Mouse (Mus musculus): ENCODE measurements around the gene Iscu. TPM values are rescaled to one million over a fixed set of nuclear protein-coding genes. Genes with fewer than 3 reads are reported as not detected.
"Not testable (repeated sequence)": the region's sequence is repeated elsewhere in the genome, so short reads cannot be mapped to it uniquely, and the experiment has no call there.

Iscu gene
- polyA plus RNA-seq, 1 experiment from 2014 or later = 101 TPM

DNA sequence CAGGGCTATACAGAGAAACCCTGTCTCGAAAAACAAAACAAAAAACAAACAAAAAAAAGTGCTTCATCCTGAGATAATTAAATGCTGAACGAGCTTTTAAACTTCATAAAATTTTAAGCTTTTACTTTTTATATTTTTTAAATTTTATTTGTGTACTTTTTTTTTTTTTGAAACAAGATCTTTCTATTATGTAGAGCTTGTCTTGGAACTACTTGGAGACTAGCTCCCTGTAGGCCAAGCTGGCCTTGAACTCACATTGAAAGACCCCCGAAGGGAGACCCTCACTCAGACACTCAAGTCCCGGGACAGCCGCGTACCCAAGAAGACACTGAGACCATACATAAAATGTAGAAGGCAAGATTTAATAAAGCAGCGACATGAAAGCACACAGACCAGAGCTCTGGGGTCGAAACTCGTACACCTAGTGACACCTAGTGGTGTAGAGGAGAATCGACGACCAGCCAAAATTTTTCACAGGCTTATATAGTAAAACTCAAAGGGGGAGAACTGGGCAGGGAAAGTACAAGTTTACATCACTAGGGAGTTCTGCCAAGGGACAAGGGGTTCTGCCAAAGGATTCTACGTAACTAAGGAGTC lies 39.4 kb downstream of the Iscu start:
- H3K27ac ChIP-seq; H3K4me2 ChIP-seq (replicated peaks); H3K4me3 ChIP-seq; ATAC-seq (ENCODE audit: low FRiP score); H3K9ac ChIP-seq; H3K36me3 ChIP-seq; H3K9me3 ChIP-seq (replicated peaks): not testable (repeated sequence)
- WGBS = 24% methylated on average over 11 of the region's 12 CpGs
- peaks cover 11% of the 10 kb centered on the region; the same call in 1 of the 2 replicates for H3K27me3 ChIP-seq
- peaks cover 22% of the 10 kb centered on the region; the same call in 1 of the 2 replicates for H3K4me1 ChIP-seq

DNA sequence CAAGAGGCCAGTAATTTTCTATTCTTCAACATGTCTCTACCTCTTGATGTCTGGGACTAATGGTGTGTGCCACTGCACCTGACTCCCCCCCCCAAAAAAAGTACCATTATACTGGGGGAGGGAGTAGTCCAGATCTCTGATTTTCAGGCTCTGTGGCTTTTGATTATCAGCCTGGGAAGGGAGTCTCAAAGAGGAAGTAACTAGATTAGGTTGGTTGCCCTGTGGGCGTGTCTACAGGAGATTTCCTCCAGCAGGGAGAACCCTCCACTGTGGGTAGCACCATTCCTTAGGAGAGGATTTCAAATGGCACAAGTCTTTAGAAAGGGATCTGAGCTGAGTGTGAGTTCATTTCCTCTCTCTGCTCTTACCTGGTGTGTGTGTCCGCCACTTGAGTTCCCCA lies 40.1 kb downstream of the Iscu start:
- Histone ChIP-seq H3K36me3 (no peaks in the 10 kb centered on the region), H3K27ac (no peak overlapping the region), H3K4me2 (replicated peaks) (no peak overlapping the region), H3K9ac (no peak overlapping the region), H3K4me1 (peaks cover 20% of the 10 kb centered on the region; the same call in 1 of the 2 replicates), H3K27me3 (peaks cover 11% of the 10 kb centered on the region; the same call in 1 of the 2 replicates), H3K9me3 (replicated peaks) (no peaks in the 10 kb centered on the region; the same call in 1 of the 2 replicates), H3K4me3 (no peak overlapping the region)
- ATAC-seq (ENCODE audit: low FRiP score) = no peak
- 96% methylated on average over 2 of the region's 2 CpGs for whole genome bisulfite sequencing

DNA sequence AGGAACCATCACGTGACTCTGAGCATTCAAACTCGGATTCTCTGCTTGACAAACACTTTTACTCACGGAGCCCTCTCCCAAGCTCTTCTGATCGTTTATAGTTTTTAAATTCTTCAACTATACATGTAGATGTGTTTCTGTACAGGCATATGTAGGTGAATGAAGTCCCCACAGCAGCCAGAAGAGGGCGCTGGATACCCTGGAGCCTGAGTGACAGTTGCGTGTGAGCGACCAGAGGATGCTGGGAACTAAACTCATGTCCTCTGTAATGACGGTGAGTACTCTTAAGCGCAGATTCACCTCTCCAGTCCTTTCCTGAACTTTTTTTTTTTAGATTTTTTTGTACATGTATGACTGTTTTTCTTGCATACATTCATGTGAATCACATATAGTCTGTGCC lies 41.1 kb downstream of the Iscu start:
- no peak for ATAC-seq (ENCODE audit: low FRiP score)
- Histone ChIP-seq H3K4me2 (replicated peaks) (no peak overlapping the region), H3K9ac (no peak overlapping the region), H3K36me3 (no peaks in the 10 kb centered on the region), H3K27me3 (peaks cover 7% of the 10 kb centered on the region; the same call in 1 of the 2 replicates), H3K4me3 (no peak overlapping the region), H3K27ac (no peak overlapping the region), H3K9me3 (replicated peaks) (no peaks in the 10 kb centered on the region; the same call in 1 of the 2 replicates), H3K4me1 (peaks cover 15% of the 10 kb centered on the region; the same call in 1 of the 2 replicates)
- 29% methylated on average over 9 of the region's 9 CpGs for WGBS

DNA sequence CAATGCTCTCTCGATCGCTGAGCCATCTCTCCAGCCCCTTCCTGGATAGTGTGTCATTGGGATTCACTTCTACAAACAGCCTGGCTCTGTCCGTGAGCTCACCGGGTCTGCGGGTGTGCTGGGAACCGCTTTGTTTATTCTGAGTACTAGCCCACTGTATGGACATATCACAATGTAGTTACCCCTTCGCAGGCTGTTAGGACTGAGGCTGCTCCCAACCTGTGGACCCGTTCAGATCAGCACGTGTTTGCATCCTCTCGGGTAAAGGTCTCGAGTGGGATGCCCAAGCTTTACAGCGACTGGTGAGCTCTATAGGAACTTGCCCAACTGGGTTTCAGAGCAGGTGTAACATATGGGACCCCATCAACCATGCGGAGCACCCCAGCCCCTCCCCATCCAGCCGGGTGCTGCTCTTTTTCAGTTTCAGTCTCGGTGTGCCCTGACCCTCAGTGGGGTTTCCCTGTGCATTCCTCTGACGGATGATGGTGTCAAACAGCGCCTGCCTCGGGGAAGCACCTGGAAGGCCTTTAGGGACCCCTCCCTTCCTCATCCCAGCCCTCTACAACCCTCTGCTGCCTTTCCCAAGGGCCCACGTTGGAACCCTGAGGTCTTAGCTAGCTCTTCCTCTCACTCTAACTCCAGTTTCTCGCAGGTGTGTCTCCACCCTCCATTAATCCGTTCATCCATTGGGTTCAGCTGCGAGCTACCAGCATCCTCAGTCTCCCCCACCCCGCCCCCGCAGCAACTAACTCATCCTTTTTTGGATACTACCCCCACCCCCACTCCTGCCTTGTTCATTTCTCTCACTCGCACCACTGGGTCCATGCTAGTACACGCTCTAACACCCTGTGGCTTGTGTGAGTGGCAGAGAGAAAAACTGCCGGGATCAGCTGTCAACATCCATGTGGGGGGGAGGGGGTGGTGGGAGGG lies 41.8 kb downstream of the Iscu start:
- Histone ChIP-seq H3K9ac (no peak overlapping the region), H3K27me3 (peaks cover 7% of the 10 kb centered on the region; the same call in 1 of the 2 replicates), H3K4me2 (replicated peaks) (no peak overlapping the region), H3K9me3 (replicated peaks) (no peaks in the 10 kb centered on the region; the same call in 1 of the 2 replicates), H3K36me3 (no peaks in the 10 kb centered on the region), H3K27ac (no peak overlapping the region), H3K4me3 (no peak overlapping the region), H3K4me1 (peaks cover 16% of the 10 kb centered on the region; the same call in 1 of the 2 replicates)
- no peak for ATAC-seq (ENCODE audit: low FRiP score)
- 33% methylated on average over 27 of the region's 27 CpGs for WGBS

DNA sequence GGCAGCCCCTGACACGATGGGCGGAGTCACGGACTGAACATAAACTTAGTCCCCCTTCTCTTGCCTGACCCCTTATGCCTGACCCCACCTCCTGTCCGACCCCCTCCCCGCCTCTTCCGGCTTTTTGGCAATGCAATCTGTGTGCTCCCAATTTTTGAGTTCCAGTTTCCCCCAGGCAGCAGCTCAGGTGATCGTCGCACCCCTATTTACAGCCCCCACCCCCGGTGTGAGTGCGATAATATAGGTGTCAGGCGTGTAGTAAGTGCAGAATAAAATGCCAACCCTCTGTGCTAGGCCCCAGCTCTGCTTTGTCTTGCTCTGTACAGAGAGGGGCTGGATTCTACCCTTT lies 42.5 kb downstream of the Iscu start:
- H3K27ac ChIP-seq = no peak overlapping the region
- H3K9me3 ChIP-seq (replicated peaks) = no peaks in the 10 kb centered on the region; the same call in 1 of the 2 replicates
- peaks cover 16% of the 10 kb centered on the region; the same call in 1 of the 2 replicates for H3K4me1 ChIP-seq
- peaks cover 7% of the 10 kb centered on the region; the same call in 1 of the 2 replicates for H3K27me3 ChIP-seq
- 51% methylated on average over 10 of the region's 11 CpGs for WGBS
- no peak overlapping the region for H3K4me2 ChIP-seq (replicated peaks)
- no peak for ATAC-seq (ENCODE audit: low FRiP score)
- H3K36me3 ChIP-seq = no peaks in the 10 kb centered on the region
- H3K9ac ChIP-seq = no peak overlapping the region
- H3K4me3 ChIP-seq = no peak overlapping the region

DNA sequence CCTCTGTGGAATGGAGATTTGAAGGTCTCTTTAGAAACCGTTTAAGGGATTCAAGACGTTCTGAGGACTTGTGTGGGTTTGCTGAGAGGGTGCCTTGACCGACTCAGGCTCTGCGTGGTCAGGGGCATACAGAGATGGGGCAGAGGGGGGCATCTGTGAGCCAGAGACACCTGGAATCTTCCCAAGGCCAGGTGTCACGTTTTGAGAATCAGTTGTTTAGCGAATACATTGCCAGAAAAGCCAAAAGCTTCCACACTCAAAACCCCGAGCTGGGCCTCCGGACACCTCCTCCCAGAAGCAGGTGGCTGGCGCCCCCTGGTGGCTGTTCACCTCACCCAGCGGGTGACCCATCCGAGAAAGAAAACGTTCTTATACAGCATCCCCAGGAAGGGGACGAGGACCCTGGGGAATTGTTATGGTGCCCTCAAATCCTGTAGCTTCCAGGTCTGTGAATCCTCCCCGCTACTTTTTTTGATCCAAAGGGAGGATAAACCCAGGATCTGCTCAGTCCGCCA lies 43.1 kb downstream of the Iscu start:
- H3K9me3 ChIP-seq (replicated peaks) = no peaks in the 10 kb centered on the region
- H3K27ac ChIP-seq = no peak overlapping the region
- H3K4me2 ChIP-seq (replicated peaks) = no peak overlapping the region; the same call in 1 of the 2 replicates
- peaks cover 16% of the 10 kb centered on the region; the same call in 1 of the 2 replicates for H3K4me1 ChIP-seq
- H3K36me3 ChIP-seq = no peaks in the 10 kb centered on the region
- WGBS = 12% methylated on average over 15 of the region's 15 CpGs
- no peak for ATAC-seq (ENCODE audit: low FRiP score)
- peaks cover 7% of the 10 kb centered on the region; the same call in 1 of the 2 replicates for H3K27me3 ChIP-seq
- H3K9ac ChIP-seq = 0 out of 2 replicates have a peak overlapping the region, but pooled peaks have one; percentile 6
- H3K4me3 ChIP-seq = no peak overlapping the region

DNA sequence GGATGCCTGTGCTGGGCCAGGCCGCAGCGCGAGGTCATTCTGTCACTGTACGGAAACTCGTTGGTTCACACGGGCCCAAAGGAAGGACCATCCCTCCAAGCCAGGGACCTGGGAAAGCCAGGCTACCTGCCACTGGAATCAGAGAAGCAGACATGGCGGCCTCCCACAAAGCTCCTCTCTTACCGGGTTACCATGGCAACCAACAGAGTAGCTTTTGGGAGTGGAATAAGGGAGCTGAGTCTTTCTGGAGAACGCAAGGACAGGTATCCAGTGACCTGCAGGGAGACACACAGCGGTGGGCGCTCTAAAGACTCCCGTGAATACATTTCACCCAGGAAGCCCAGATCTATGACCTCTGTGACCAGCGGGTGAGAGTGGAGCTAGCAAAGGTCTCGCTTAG lies 46.0 kb downstream of the Iscu start:
- peaks cover 16% of the 10 kb centered on the region; the same call in 1 of the 2 replicates for H3K4me1 ChIP-seq
- H3K9me3 ChIP-seq (replicated peaks) = no peaks in the 10 kb centered on the region
- H3K27ac ChIP-seq = no peak overlapping the region
- ATAC-seq (ENCODE audit: low FRiP score) = no peak
- H3K4me2 ChIP-seq (replicated peaks) = no peak overlapping the region
- 68% methylated on average over 14 of the region's 14 CpGs for WGBS
- no peak overlapping the region for H3K4me3 ChIP-seq
- peaks cover 7% of the 10 kb centered on the region; the same call in 1 of the 2 replicates for H3K27me3 ChIP-seq
- no peaks in the 10 kb centered on the region for H3K36me3 ChIP-seq
- no peak overlapping the region for H3K9ac ChIP-seq

DNA sequence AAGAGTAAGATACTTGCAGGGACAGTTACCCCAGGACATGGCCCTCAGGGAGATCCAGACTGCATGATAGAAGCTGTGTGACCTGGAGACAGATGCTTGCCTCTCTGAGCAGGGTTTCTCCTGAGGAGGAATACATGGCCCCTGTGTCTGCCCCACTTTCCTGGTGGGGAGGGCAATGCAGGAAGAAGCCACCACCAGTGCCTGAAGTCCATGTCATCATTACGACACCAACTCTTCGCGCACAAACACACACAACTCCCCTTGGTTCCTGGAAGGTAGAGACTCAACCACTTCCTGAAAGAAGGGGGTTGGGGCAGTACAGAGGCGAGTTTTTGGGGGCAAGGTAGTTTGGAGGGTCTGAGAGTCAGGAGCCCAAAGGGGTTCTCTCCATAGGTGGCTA lies 51.7 kb downstream of the Iscu start:
- no peaks in the 10 kb centered on the region for H3K9me3 ChIP-seq (replicated peaks)
- H3K36me3 ChIP-seq = no peaks in the 10 kb centered on the region
- H3K27ac ChIP-seq = no peak overlapping the region
- H3K4me3 ChIP-seq = no peak overlapping the region
- 82% methylated on average over 4 of the region's 4 CpGs for WGBS
- no peak for ATAC-seq (ENCODE audit: low FRiP score)
- no peaks in the 10 kb centered on the region for H3K4me1 ChIP-seq
- no peaks in the 10 kb centered on the region for H3K27me3 ChIP-seq
- H3K4me2 ChIP-seq (replicated peaks) = no peak overlapping the region
- H3K9ac ChIP-seq = no peak overlapping the region

DNA sequence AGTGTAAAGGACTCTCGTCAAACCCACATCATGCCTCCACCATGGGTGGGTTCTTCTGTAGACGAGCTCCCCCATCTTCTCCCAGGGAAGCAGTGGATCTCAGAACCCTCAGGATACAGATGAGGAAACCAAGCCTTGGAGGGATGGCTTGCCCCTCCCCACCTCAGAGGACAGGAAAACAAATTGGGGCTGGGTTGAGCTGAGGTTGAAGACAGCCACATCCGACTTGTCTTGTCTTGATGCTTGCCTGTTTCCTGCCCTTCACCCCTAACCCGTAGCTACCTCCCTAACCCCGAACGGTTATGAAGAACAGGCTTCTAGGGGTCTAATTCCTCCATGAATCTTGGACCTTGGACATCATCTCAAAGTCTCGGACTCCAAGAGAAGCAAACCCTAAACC lies 53.0 kb downstream of the Iscu start:
- Histone ChIP-seq H3K36me3 (no peaks in the 10 kb centered on the region), H3K27ac (no peak overlapping the region), H3K4me1 (no peaks in the 10 kb centered on the region), H3K4me2 (replicated peaks) (no peak overlapping the region), H3K4me3 (no peak overlapping the region), H3K9ac (no peak overlapping the region), H3K9me3 (replicated peaks) (no peaks in the 10 kb centered on the region), H3K27me3 (no peaks in the 10 kb centered on the region)
- no peak for ATAC-seq (ENCODE audit: low FRiP score)
- WGBS = 83% methylated on average over 7 of the region's 7 CpGs

DNA sequence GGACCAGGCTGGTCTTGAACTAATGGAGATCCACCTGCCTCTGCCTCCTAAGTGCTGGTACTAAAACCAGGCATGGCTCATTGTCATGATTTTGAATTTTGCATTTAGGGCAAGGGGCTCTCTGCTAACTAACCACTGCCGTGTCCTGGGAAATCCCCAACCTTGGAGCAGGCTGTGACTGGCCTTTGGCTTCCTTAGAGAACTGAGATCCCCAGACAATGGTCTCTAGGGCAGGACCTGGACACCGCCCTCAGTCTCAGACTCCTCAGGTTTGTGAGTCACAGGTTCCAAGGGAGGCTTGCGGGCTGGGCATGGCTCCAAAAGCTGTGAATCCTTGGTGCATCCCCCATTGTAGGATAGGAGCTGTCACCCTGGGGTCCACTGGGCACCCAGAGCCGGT lies 54.1 kb downstream of the Iscu start:
- 89% methylated on average over 4 of the region's 4 CpGs for WGBS
- ATAC-seq (ENCODE audit: low FRiP score) = no peak
- no peaks in the 10 kb centered on the region for H3K4me1 ChIP-seq
- H3K9me3 ChIP-seq (replicated peaks) = no peaks in the 10 kb centered on the region
- H3K36me3 ChIP-seq = no peaks in the 10 kb centered on the region
- no peak overlapping the region for H3K4me2 ChIP-seq (replicated peaks)
- H3K27ac ChIP-seq = no peak overlapping the region
- no peaks in the 10 kb centered on the region for H3K27me3 ChIP-seq
- no peak overlapping the region for H3K9ac ChIP-seq
- H3K4me3 ChIP-seq = no peak overlapping the region
